Mouse (Mus musculus) heart, adult 18-20 months (tissue): ENCODE data around the gene Gtf2h1. TPM values are rescaled to one million over a fixed set of nuclear protein-coding genes. Genes with fewer than 3 reads are reported as not detected.
"Not testable (repeated sequence)": the region's sequence is repeated elsewhere in the genome, so short reads cannot be mapped to it uniquely, and the experiment has no call there.

Source experiments
- DNase-seq, 2 experiments: peaks; one replicate each; pipeline ENCODE4 v3.0.0; 2021 to 2022; ENCODE audit warnings: mixed read lengths in 1 of 2
- total RNA-seq, 2 experiments: library from RNA; stranded (reverse); gene quantifications; 2 replicates each; pipeline ENCODE4 v1.2.3; 2021

Gtf2h1 gene
- total RNA-seq, 2 experiments from 2014 or later: 15.9 to 19.4 TPM

- DNase-seq: peak; percentile 36 to 47
Observed at GRCm38 (mm10) chr7:46830799-46831590, 35.1 kb downstream of the Gtf2h1 start.

GRCm38 (mm10) chr7:46831693-46832092, 35.8 kb downstream of the Gtf2h1 start:
- DNase-seq: no peak

GRCm38 (mm10) chr7:46832112-46832810, 36.4 kb downstream of the Gtf2h1 start:
- DNase-seq: not testable (repeated sequence)

GRCm38 (mm10) chr7:46833266-46833665, 37.4 kb downstream of the Gtf2h1 start:
- peak; percentile 33 to 70 for DNase-seq

GRCm38 (mm10) chr7:46833670-46834255, 37.9 kb downstream of the Gtf2h1 start:
- DNase-seq: no peak

- no peak for DNase-seq
Observed at GRCm38 (mm10) chr7:46834994-46835610, 39.2 kb downstream of the Gtf2h1 start.

- DNase-seq: no peak
Observed at GRCm38 (mm10) chr7:46836357-46836756, 40.5 kb downstream of the Gtf2h1 start.

- no peak for DNase-seq
Observed at GRCm38 (mm10) chr7:46837073-46837472, 41.2 kb downstream of the Gtf2h1 start.

- DNase-seq: peak; percentile 69 to 80
Observed at GRCm38 (mm10) chr7:46838104-46838671, 42.3 kb downstream of the Gtf2h1 start.

GRCm38 (mm10) chr7:46838891-46839302, 43.0 kb downstream of the Gtf2h1 start:
- peak; percentile 78 to 90 for DNase-seq

- peak in 1 of 2 experiments; percentile 45 for DNase-seq
Observed at GRCm38 (mm10) chr7:46839446-46839845, 43.5 kb downstream of the Gtf2h1 start.

GRCm38 (mm10) chr7:46839861-46840260, 44.0 kb downstream of the Gtf2h1 start:
- no peak for DNase-seq

GRCm38 (mm10) chr7:46840326-46840725, 44.4 kb downstream of the Gtf2h1 start:
- DNase-seq: no peak

GRCm38 (mm10) chr7:46840787-46841525, 45.1 kb downstream of the Gtf2h1 start, which contains the start of gene Ldha:
Gene Ldha (plus strand): TSS chr7:46841475.
- DNase-seq: no peak

GRCm38 (mm10) chr7:46842278-46842677, 46.4 kb downstream of the Gtf2h1 start:
- no peak for DNase-seq

- DNase-seq: no peak
Observed at GRCm38 (mm10) chr7:46843576-46843975, 47.7 kb downstream of the Gtf2h1 start.

- DNase-seq: peak; percentile 95 to 96
Observed at GRCm38 (mm10) chr7:46845211-46845977, 49.5 kb downstream of the Gtf2h1 start.

- no peak for DNase-seq
Observed at GRCm38 (mm10) chr7:46845978-46846485, 50.1 kb downstream of the Gtf2h1 start.

- DNase-seq: peak; percentile 77
Observed at GRCm38 (mm10) chr7:46846486-46847244, 50.8 kb downstream of the Gtf2h1 start.
